Mouse (Mus musculus) erythroblast, embryonic 14.5 days (primary cell): ENCODE data around the gene Lnp1.

Source experiments
- GATA1 ChIP-seq: IDR thresholded peaks from 2 replicates; pipeline ENCODE4 v1.6.1; 2012; ENCODE audit warnings: low read length, inconsistent platforms, mixed read lengths
- TAL1 ChIP-seq: IDR thresholded peaks from 3 replicates; pipeline ENCODE4 v1.6.1; 2012; ENCODE audit warnings: low read length, inconsistent platforms, mixed read lengths

- TF ChIP-seq TAL1 = no peak
- TF ChIP-seq GATA1 = no peak
Measured at GRCm38 (mm10) chr16:56886616-56887116, 41.2 kb downstream of the Lnp1 start.
